Mouse (Mus musculus): ENCODE data around the gene Nhsl2. TPM values are rescaled to one million over a fixed set of nuclear protein-coding genes. Genes with fewer than 3 reads are reported as not detected.
A peak's percentile ranks its signal among the peaks of the same experiment; 100 is the strongest.
"Not testable (repeated sequence)": the region's sequence is repeated elsewhere in the genome, so short reads cannot be mapped to it uniquely, and the experiment has no call there.

The Nhsl2 gene
- 6.4 and 8.8 TPM in 2 replicates for polyA plus RNA-seq (2012; rRNA removed)

DNA sequence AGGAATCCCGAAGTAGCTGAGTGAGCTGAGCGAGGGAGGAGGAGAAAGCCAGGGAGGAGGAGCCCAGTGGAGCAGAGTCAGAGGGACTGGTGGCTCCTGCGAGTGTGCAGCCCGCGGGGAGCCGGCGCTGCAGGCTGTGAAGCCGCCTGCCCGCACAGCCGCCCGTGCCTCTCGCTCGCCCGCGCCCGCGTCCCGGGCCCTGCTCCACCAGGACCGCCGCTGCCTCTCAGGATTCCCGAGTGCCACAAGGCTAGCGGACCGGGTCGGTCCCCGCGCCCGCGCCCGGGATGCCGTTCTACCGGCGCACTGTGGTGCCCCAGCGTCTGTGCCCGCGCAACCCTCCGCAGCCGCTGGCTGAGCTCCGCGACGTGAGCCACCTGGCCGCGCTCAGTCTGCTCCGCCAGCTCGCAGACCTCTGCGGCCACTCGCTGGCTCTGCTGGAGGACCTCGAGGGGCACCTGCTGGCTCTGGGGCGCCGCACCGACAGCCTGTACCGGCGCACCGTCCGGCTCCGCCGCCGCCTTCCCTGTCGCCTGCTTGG is at the start of gene Nhsl2:
Gene Nhsl2 (plus strand): TSS at position 105 of the 541 bp plus-strand sequence.
- peak; percentile 36 for DNase-seq (ENCODE audit: low spot score)

DNA sequence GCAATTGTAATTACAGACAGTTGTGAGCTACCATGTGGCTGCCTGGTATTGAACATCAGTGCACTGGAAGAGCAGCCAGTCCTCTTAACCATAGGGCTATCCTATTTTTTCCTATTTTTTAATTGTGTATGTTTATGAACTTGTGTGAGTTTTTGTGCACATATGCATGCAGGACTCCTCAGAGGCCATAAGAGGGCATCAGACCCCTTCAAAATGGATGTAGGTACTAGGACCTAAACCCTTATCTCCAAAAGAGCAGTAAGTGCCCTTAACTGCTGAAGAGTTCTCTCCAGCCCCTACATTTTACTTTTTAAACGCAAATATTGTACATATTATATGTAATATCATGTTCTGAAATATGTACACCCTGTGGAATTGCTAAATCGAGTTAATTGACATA is 43.7 kb upstream of the Nhsl2 start:
- DNase-seq (ENCODE audit: low spot score) = no peak

DNA sequence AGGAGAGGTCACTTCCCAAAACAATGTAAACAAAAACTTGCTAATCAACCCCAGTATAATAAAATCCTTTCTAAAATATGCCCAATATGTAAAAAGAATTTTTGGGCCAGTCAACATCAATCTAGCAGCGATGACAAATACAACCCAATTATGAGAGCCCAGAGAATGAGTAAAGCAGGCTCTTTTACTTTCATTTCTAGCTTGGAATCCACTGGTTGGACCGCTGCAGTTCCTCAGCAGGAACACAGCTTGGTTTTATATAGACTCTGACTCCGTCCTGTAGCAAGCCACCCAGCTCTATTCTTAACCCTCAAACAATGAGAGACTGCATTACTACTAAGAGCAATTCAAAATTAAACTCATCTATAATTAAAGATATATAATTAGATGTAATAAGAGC is 37.4 kb upstream of the Nhsl2 start:
- no peak for DNase-seq (ENCODE audit: low spot score)

DNA sequence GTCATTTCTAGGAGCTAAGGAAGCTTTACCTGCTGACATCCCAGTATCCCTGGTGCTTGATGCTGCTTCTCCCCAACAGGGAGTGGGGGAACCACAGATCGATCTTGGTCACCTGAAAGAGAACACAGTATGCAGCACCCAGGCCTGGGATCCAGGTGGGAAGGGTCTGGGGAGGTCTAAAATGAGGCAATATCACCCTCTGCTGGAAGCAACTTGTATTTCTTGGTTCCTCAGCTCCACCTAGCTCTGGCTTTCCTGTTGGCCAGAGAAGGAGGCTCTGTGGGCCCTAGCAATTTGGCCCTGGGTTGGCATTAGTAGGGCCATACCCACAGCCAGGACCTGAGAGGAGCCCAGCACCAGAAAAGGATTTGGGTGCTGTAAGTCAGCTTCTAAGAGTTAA is 30.0 kb upstream of the Nhsl2 start:
- no peak for DNase-seq (ENCODE audit: low spot score)

DNA sequence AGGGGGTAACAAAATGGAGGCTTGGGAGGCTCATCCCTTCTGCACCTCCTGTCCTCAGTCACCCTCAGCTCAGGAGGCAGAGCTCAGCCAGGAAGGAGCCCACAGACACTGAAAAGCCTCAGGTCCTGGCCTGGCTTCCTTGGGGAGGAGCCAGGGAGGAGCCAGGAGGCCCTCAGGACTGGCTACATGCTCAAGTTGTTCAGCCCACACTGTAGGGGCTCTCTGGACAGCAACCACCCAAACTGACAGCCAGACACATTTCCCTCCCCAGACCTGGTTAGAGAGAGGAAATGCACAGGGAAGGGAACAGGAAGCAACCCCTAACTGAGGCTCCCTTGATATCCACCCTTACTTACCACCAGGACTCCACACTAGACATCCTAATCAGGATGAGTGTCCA is 29.2 kb upstream of the Nhsl2 start:
- not testable (repeated sequence) for DNase-seq (ENCODE audit: low spot score)

DNA sequence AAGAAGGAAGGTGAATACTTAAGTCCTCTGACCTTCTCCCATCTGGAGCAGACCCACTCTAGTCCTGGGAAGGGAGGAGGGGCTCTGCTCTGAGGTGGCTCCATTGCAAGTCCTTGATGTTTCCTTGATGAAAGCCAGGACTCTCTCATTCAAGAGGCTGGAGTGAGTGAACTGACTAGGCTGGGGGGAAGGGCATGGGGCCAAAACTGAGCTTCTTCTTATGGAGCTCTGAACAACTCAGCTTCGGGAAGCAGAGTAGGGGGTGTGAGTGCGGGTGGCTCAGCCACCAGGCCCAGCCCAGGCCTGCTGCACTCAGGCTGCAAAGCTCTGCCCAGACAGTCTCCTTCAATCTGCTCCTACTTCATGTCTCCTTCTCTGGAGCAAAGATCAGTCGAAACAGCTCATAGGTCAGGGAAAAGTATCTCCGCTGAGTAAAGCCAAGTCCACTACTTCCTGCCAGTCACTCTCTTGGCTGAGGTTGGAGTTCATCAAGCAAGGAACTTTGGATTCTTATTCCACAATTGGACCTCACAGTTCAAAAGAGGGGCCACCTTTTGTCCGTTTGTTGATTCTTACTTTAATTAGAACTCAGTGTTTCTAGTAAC is 1.9 kb upstream of the Nhsl2 start:
- no peak for DNase-seq (ENCODE audit: low spot score)

DNA sequence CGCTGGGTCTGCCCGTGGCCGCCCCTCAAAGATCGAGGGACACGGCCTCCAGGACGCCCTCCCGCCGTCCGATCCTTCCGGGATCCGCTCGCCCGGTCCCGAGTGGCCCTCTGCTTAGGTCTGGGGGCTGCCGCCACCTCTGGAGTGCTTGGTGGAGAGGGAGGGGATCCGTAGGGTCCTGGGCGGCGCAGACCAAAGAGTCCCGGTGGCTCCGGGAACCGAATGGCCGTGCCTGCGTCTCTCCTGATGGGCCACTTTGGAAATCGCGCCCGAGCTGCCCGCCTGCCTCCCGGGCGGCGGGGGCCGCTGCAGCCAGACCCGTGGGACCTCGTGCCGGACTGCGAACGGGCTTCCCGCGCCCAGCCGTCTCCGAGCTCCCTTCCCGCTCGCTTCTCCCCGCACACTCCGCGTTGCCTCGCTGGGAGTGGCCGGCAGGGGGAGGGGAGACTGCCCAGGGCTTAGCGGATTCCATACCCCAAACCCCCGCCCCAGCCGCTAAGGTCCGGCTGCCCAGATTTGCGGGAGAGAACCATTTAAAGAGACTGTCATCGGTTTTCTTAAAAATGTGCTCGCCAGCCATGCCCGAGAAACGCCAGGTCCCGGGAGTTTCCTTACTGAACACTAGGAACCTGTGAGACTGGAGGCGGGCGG is 841 bp downstream of the Nhsl2 start:
- no peak for DNase-seq (ENCODE audit: low spot score)

DNA sequence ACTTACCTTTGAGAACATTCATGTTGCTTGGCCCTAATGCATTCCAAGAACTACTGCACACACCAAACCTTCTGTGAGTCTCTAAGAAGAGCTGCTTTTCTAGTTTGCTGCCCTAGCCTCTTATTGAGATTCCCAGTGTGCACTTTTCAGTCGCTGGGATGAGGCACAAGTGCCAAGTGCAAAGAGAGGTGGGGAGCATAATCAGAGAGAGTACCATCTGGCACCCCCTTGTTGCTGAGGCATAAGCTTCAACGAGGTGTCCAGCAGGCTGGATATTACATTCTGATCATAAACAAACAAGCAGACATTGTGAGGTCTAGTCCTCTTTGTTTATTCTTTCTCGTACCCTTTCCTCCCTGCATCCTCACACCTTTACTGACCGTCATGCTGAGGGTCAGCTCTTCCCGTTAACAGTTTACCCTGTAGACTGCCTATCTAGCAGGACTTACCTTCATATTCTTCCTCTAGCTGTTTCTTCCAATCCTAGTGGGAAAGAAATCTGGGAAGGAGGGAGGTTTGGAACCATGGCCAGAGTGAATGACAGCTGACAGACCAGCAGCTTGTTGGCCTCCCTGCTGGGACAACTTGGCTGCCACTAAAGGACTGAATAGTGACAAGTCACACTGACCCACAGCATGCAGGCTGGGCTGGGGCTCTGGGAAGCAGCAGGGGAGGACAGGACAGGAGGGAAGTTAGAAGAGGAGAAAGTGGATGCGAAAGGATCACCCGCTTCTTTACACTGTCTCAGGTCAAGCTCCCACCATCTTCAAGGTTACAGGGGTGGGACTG is 2.6 kb downstream of the Nhsl2 start:
- DNase-seq (ENCODE audit: low spot score) = no peak

DNA sequence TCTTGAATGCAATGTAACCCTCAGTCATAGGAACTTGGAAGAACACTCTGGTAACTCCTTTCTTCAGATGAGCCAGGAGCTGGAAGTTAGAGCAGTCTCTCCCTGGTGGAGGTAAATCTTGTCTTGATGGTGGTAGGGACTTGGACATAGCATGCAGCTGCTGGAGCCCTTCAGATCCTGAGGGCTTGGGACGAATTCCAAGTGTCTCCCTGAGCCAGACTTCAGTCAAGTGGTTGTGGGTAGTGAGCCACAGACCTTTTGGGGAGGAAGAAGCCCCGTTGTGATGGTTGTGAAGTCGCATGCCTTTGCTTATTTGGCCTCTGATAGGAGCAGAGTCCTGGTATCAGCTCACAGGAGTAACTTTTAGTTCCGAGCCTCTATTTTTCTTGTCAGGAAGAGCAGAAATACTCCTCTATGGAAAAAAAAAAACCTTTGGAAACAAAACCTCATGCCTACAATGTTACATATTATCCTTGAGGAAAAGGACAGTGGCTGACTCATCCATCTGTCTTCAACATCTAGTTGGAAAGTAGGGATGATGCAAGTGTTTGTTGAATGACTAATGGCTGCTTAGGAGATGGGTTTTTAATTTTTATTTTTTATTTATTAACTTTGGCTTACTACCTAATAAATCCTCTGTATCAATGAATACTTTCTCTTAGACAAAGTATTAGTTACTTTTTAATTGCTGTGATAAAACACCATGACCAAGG is 14.6 kb downstream of the Nhsl2 start:
- DNase-seq (ENCODE audit: low spot score) = no peak

DNA sequence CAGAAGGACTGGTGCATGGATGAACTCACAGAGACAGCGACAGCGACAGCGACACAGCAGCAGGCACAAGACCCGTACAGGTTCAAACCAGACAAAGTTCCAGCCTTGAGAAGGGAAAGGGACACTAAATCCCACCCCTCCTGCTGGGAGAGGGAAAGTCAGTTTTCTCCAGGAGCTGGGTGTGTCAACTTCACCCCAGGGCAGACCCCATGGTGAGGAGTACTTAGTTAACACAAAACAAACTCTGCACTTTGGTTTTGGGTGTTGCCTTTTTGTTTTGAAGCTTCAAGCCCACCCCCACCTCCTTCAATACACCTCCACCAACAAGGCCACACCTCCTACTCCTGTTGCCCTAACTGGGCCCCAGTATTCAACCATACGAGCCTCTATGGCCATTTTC is 15.6 kb downstream of the Nhsl2 start:
- DNase-seq (ENCODE audit: low spot score) = no peak

DNA sequence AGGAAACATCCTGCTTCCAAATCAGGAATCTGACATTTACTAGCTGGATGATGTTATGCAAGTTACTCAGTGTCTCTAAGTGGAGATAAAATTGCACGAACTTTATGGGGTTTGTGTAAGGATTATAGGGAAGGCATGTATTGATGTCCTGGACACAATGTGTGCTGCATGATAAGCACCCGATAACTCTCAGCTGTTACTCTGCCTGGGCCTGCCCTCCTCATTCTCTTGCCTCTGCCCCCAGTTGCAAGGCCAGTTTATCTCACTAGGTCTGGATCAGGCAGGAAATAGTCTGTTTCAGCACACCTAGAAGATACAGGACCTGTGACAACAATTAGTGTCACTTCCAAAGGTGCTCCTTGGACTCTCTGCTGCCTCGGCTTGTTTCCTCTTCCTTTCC is 25.0 kb downstream of the Nhsl2 start:
- DNase-seq (ENCODE audit: low spot score) = no peak

DNA sequence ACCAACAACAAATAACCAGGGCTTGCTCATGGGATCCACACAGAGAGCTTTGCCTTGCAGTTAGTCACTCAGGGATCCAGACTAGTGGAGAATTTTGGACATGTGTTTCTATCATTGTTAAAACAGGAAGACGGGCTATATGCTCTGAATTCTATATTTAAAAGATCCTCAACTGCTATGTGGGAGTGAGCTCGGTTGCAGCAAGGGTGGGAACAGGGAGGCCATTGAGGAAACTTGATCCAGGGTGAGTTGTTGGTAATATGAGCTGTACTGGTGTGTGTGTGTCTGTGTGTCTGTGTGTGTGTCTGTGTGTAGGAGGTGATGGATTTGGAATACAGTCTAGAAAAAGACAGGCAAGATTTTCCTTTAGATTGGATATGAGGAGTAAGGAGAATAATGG is 25.7 kb downstream of the Nhsl2 start:
- DNase-seq (ENCODE audit: low spot score) = no peak

DNA sequence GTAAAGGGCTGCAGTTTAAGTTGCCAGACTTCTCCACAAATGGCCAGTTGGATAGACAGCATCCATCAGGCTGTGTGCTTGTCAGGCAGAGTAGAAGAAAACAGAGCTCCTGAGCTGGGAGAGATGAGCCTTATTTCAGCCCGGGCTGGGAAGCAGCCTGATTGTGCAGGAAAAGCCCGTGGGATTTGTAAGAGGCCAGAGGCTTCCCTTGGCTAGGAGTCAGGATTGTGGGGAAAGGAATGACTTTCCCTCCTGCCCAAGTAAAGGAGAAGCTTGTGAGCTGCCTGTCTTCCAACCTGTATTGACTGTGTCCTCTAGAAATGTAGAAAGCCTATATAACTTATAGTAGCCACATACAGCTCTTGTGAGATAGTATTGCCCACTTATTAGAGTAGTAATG is 27.0 kb downstream of the Nhsl2 start:
- no peak for DNase-seq (ENCODE audit: low spot score)

DNA sequence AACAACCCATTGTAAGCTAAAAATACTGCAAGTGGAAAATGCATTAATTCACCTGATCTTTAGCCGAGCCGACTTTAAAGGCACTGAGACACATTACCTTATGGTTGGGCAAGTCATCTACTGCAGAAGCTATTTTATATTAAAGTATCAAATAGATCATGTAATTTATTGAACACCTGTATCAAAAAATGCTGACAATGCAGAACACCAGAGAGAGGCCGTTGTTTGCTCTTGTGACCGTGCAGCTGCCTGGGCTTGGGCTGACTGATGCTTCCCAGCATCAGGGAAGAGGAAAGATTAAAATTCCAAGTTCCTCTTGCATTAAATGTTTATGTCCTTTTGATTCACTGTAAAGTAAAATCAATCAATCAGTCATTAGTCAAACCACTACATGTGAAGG is 28.7 kb downstream of the Nhsl2 start:
- no peak for DNase-seq (ENCODE audit: low spot score)

DNA sequence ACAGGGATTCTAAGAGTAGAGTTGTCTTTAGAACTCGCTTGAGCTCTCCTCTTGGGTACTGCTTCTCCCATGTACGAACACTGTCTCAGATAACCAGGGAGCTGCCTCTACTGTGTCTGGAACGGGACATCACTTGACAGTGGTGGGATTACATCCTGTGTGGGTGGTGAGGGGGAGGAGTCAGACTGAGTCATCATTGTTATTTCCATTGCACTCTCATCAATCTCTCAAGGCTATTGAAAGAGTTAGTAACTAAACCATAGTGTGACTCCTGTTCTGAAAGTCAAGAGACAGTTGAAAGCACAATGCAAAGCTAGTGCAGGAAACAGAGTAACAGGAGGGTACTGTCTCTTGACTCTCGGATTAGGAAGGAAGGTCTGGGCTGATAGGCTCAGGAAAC is 29.4 kb downstream of the Nhsl2 start:
- no peak for DNase-seq (ENCODE audit: low spot score)

DNA sequence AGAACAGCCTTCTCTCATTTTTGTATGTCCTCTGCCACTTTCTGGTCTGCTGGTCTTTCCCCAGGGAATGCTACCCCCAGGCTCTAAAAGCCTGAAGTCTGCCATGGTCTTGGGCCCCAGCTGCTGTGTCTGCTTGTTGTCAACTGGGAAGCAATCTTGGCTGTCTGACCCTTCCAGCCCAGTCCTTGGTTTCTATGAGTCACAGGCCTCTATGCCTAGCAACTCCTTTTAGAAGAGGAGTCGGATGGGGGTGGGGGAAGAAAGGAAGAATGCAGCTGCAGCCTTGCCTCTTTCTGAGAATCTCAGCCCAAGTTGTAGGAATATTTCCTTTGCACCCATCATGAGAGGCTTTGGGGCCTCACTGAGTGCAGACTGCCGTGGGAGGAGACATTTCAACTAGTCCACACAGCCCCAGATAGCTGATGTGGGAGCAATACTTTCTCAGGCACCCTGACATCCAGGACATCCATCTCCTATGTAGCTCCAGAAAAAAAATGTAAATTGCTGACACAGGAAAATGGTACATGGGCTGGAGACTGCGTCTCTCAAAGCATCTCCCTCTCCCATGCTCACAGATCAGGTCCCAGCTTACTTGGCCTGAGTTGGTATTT is 33.1 kb downstream of the Nhsl2 start:
- no peak for DNase-seq (ENCODE audit: low spot score)

DNA sequence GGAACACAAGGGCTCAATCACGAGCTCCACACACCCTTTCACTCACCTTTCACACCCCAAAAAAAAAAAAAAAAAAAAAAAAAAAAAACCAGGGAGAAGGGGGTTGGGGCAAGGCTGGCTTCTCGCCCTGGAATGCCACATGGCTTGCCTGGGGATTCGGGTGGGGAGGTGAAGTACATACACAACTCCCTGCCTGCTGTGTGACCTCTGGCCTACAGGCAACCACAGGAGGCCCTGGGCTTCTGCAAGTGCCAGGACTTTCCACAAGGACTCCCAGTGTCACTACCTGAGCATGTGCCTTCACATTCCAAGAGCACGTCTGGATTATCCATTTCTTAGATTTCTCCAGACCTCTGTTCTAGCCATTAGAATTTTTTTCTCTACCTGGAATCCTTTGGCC is 40.2 kb downstream of the Nhsl2 start:
- DNase-seq (ENCODE audit: low spot score) = no peak

DNA sequence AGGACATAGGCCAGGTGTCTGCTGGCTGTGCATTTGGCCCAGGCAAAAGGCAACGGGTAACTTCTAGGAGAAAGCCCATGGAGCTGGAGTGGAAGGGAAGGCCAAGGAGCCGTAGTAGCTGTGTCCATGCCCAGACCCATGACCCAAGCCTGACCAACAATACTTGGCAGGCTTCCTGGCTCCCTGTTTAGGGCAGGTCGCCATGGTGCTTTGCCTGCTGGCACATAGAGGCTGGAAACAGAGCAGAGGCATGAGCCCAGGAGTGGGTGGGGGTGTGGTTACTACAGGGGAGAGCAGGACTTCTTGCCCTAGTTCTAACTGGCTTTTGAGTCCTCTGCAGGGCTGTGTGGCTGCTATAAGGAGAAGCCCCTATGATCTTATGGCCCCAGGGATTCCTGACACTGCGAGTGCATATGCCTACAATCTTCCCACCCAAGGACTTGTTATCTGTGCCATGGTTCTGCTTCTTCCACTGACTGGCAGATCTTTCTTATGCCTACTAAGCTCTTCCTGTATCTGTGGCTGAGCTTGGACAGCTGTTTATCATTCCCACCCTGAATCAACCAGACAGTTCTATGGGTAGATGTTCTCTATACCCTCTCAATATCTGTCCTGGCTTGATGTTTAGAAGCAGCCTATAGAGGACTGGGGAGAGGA is 40.8 kb downstream of the Nhsl2 start:
- peak; percentile 23 for DNase-seq (ENCODE audit: low spot score)

DNA sequence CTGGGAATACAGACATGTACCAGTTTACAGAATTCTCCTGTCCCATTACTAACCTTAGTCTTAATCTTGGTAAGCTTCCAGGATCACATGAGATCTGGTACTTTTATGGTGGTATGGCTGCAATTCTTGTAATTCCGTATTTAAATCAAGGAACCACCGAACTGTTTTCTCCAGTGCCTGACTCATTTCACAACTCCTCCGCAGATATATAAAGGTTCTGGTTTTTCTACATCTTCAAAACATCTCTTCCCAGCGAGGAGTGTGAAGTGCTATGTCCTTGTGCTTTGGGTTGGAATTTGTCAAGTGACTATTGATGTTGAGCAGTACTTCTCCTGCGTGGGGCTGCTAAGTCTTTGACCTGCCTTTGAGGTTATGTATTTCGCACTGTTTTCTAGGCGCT is 44.6 kb downstream of the Nhsl2 start:
- DNase-seq (ENCODE audit: low spot score) = no peak

DNA sequence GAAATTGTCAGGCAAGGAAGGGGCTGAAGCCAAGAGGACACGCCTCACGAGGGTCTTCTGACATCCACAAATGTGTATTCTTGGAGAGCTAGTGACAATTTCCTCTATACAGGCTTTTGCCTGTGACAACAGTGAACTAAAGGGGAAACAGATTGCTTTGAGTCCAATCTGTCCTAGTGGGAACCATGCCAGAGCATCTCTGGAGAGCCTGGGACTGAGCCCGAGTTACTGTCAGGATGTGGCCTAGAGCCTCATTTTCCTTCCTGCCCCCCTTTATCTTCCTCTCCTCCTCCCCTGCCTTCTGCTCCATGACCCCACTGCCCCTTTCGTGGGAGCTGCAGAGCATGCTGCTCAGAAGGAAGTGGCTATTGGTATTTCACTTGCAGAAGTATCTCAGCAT is 49.2 kb downstream of the Nhsl2 start:
- no peak for DNase-seq (ENCODE audit: low spot score)

DNA sequence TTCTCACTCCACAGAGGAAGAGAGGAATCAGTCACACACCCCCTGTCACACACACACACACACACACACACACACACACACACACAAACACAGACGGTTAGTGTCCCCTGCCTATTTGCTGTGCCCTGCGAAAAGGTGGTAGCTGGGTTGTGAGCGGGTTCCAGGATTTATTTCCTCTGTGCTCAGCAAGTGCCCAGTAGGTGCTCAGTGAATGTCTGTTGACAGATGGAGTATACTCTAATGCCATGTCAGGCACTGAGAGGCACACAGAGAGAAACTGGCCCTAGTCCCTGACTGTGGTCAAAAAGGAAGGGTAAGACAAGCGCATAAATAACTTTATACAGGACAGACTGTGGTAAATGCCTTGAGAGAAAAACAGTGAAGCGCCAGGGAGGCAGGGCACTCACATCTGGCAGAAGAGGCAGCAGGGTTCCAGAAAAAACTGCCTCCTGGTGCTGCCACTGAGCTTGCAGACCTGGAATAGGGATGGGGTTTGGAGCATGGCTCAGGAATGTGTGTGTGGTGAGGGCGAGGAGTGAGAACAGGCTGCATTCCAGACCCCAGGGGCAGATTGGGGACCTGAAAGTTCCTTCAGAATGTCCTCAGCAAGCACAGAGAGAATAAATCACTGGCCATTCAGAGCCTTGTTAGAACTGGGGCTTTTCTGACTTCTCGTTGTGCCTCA is 52.8 kb downstream of the Nhsl2 start:
- no peak for DNase-seq (ENCODE audit: low spot score)

Measured in urinary bladder, adult 2 months (tissue).